Mouse (Mus musculus) right cerebral cortex, postnatal 36 days (tissue): Measurements from ENCODE around the gene Smug1.

ENCODE experiments used
- DNase-seq, 2 experiments: peaks; one replicate each; pipeline ENCODE4 v3.0.0; 2022; ENCODE audit warnings: low spot score in 2 of 2, mixed read lengths in 1 of 2

Gene Smug1

GRCm38 (mm10) chr15:103167042-103167615 is at the start of gene Smug1:
Gene Smug1 (minus strand): TSS chr15:103167092.
- no peak for DNase-seq

- DNase-seq, result no peak
Observed at GRCm38 (mm10) chr15:103216052-103216451, 49.2 kb upstream of the Smug1 start.

GRCm38 (mm10) chr15:103214971-103215907 is 48.3 kb upstream of the Smug1 start:
- DNase-seq, result peak; percentile 83 to 84

GRCm38 (mm10) chr15:103214149-103214548 is 47.3 kb upstream of the Smug1 start:
- peak in 1 of 2 experiments; percentile 10 for DNase-seq

GRCm38 (mm10) chr15:103205156-103205555 is 38.3 kb upstream of the Smug1 start:
- DNase-seq, result no peak

GRCm38 (mm10) chr15:103202088-103202793 is 35.3 kb upstream of the Smug1 start:
- no peak for DNase-seq

GRCm38 (mm10) chr15:103197785-103198184 is 30.9 kb upstream of the Smug1 start:
- no peak for DNase-seq

- DNase-seq, result no peak
Observed at GRCm38 (mm10) chr15:103196835-103197234, 29.9 kb upstream of the Smug1 start.

GRCm38 (mm10) chr15:103193606-103194005 is 26.7 kb upstream of the Smug1 start:
- DNase-seq, result no peak

- DNase-seq, result no peak
Observed at GRCm38 (mm10) chr15:103190531-103191462, 23.9 kb upstream of the Smug1 start.

GRCm38 (mm10) chr15:103190083-103190482 is 23.2 kb upstream of the Smug1 start:
- no peak for DNase-seq

GRCm38 (mm10) chr15:103187803-103188202 is 20.9 kb upstream of the Smug1 start:
- DNase-seq, result no peak

GRCm38 (mm10) chr15:103185462-103186198 is 18.7 kb upstream of the Smug1 start:
- peak in 1 of 2 experiments; percentile 32 for DNase-seq

- no peak for DNase-seq
Observed at GRCm38 (mm10) chr15:103183651-103184610, 17.0 kb upstream of the Smug1 start.

GRCm38 (mm10) chr15:103183135-103183534 is 16.2 kb upstream of the Smug1 start:
- DNase-seq, result peak in 1 of 2 experiments; percentile 54

GRCm38 (mm10) chr15:103182166-103182790 is 15.4 kb upstream of the Smug1 start:
- DNase-seq, result peak; percentile 44 to 61

GRCm38 (mm10) chr15:103180406-103180805 is 13.5 kb upstream of the Smug1 start:
- no peak for DNase-seq

GRCm38 (mm10) chr15:103178767-103179166 is 11.9 kb upstream of the Smug1 start:
- no peak for DNase-seq

GRCm38 (mm10) chr15:103178137-103178536 is 11.2 kb upstream of the Smug1 start:
- DNase-seq, result no peak
